Mouse (Mus musculus): Measurements from ENCODE around the gene H2-Q1.
"Not testable (repeated sequence)": the region's sequence is repeated elsewhere in the genome, so short reads cannot be mapped to it uniquely, and the experiment has no call there.

H2-Q1 gene

GRCm38 (mm10) chr17:35320327-35321081 is at the start of gene H2-Q1:
Gene H2-Q1 (plus strand): TSS chr17:35320405.
- no peak for DNase-seq (ENCODE audit: low read depth, low spot score)

GRCm38 (mm10) chr17:35272249-35272648 is 48.0 kb upstream of the H2-Q1 start:
- no peak for DNase-seq (ENCODE audit: low read depth, low spot score)

- DNase-seq (ENCODE audit: low read depth, low spot score), result peak; percentile 79
Measured at GRCm38 (mm10) chr17:35274770-35275169, 45.4 kb upstream of the H2-Q1 start.

GRCm38 (mm10) chr17:35276304-35276864 is 43.8 kb upstream of the H2-Q1 start:
- no peak for DNase-seq (ENCODE audit: low read depth, low spot score)

GRCm38 (mm10) chr17:35278049-35278448 is 42.2 kb upstream of the H2-Q1 start:
- no peak for DNase-seq (ENCODE audit: low read depth, low spot score)

- DNase-seq (ENCODE audit: low read depth, low spot score), result no peak
Measured at GRCm38 (mm10) chr17:35278957-35279688, 41.1 kb upstream of the H2-Q1 start.

GRCm38 (mm10) chr17:35280276-35280675 is 39.9 kb upstream of the H2-Q1 start:
- no peak for DNase-seq (ENCODE audit: low read depth, low spot score)

- no peak for DNase-seq (ENCODE audit: low read depth, low spot score)
Measured at GRCm38 (mm10) chr17:35285431-35285830, 34.8 kb upstream of the H2-Q1 start.

GRCm38 (mm10) chr17:35295796-35296195 is 24.4 kb upstream of the H2-Q1 start:
- peak; percentile 54 for DNase-seq (ENCODE audit: low read depth, low spot score)

GRCm38 (mm10) chr17:35300261-35300945 is 19.8 kb upstream of the H2-Q1 start:
- not testable (repeated sequence) for DNase-seq (ENCODE audit: low read depth, low spot score)

- DNase-seq (ENCODE audit: low read depth, low spot score), result peak; percentile 88
Measured at GRCm38 (mm10) chr17:35301645-35302258, 18.5 kb upstream of the H2-Q1 start.

- no peak for DNase-seq (ENCODE audit: low read depth, low spot score)
Measured at GRCm38 (mm10) chr17:35303271-35303670, 16.9 kb upstream of the H2-Q1 start.

- no peak for DNase-seq (ENCODE audit: low read depth, low spot score)
Measured at GRCm38 (mm10) chr17:35303756-35304350, 16.4 kb upstream of the H2-Q1 start.

GRCm38 (mm10) chr17:35304478-35304877 is 15.7 kb upstream of the H2-Q1 start:
- DNase-seq (ENCODE audit: low read depth, low spot score), result no peak

- not testable (repeated sequence) for DNase-seq (ENCODE audit: low read depth, low spot score)
Measured at GRCm38 (mm10) chr17:35304921-35305320, 15.3 kb upstream of the H2-Q1 start.

- DNase-seq (ENCODE audit: low read depth, low spot score), result no peak
Measured at GRCm38 (mm10) chr17:35318671-35319070, 1.5 kb upstream of the H2-Q1 start.

- not testable (repeated sequence) for DNase-seq (ENCODE audit: low read depth, low spot score)
Measured at GRCm38 (mm10) chr17:35325124-35325523, 4.9 kb downstream of the H2-Q1 start.

- not testable (repeated sequence) for DNase-seq (ENCODE audit: low read depth, low spot score)
Measured at GRCm38 (mm10) chr17:35326000-35326399, 5.8 kb downstream of the H2-Q1 start.

GRCm38 (mm10) chr17:35329714-35330113 is 9.5 kb downstream of the H2-Q1 start:
- not testable (repeated sequence) for DNase-seq (ENCODE audit: low read depth, low spot score)

- not testable (repeated sequence) for DNase-seq (ENCODE audit: low read depth, low spot score)
Measured at GRCm38 (mm10) chr17:35331546-35331945, 11.3 kb downstream of the H2-Q1 start.

GRCm38 (mm10) chr17:35342071-35342671 is 22.0 kb downstream of the H2-Q1 start, which contains the start of gene H2-Q2:
Gene H2-Q2 (plus strand): TSS chr17:35342242.
- peak; percentile 46 for DNase-seq (ENCODE audit: low read depth, low spot score)
